Mouse (Mus musculus): Measurements from ENCODE around the gene Capza1.
"Not testable (repeated sequence)": the region's sequence is repeated elsewhere in the genome, so short reads cannot be mapped to it uniquely, and the experiment has no call there.

Capza1 gene

GRCm38 (mm10) chr3:104817481-104817990 lies 46.8 kb downstream of the Capza1 start:
- peak; percentile 58 to 66 for DNase-seq (ENCODE audit: low spot score in 2 of 2)

GRCm38 (mm10) chr3:104816130-104816529 lies 48.2 kb downstream of the Capza1 start:
- no peak for DNase-seq (ENCODE audit: low spot score in 2 of 2)

GRCm38 (mm10) chr3:104815346-104815745 lies 49.0 kb downstream of the Capza1 start:
- DNase-seq (ENCODE audit: low spot score in 2 of 2), result no peak

GRCm38 (mm10) chr3:104814746-104815145 lies 49.6 kb downstream of the Capza1 start:
- no peak for DNase-seq (ENCODE audit: low spot score in 2 of 2)

- not testable (repeated sequence) for DNase-seq (ENCODE audit: low spot score in 2 of 2)
Measured at GRCm38 (mm10) chr3:104813227-104813626, 51.1 kb downstream of the Capza1 start.

DNA sequence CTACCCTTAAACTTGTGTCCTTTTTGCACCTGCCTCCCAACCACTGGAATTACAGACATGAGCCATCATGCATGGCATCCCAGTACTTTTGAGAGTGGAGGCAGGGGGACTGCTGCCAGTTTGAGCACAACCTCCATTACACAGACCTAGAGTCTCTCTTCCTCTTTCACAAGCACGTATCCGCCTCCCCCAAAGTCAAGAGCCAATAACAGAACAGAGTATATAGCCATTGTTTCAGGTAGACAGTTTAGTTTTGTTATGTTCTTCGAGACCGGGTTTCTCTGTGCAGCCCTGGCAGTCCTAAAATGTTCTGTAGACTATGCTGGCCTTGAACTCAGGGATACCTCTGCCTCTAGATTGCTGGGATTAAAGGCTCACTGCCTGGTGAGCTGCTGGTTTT lies 52.1 kb downstream of the Capza1 start:
- no peak for DNase-seq (ENCODE audit: low spot score in 2 of 2)

DNA sequence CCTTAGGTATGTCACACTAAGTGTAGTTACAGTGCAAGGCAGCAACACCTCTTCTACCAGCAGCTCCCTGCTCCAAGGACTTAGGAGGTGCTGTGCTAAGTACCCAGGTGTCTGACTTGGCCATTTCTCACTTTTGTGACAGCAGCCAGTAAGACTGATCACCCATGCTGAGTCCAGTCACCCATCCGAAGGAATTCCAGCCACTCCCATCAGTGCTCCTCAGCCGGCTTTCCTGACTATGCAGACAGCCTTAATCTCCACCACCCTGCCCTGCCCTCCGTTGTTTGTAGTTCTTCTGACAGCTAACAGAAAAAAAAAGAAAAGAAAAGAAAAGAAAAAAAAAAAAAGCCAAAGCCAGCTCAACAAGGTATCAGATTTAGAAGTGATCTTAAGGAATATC lies 52.6 kb downstream of the Capza1 start:
- DNase-seq (ENCODE audit: low spot score in 2 of 2), result no peak

DNA sequence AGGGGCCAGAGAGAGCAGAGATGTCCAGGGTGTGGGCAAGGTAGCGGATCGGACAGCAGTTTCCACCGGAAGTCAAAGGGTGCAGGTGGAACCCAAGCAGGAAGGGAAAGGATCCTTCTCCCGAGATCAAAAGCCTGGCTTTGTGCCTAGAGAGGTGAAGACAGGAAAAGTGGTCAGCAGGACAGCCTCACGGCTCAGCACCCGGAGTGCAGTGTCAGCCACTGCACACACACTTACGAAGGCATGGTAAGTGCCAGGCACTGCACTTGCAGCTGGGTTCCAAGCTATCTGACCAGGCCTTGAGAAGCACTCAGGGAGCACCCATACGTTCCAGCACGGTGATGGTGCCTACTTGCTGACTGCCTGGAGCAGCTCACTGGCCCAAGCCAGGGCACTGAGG lies 58.8 kb downstream of the Capza1 start:
- no peak for DNase-seq (ENCODE audit: low spot score in 2 of 2)

DNA sequence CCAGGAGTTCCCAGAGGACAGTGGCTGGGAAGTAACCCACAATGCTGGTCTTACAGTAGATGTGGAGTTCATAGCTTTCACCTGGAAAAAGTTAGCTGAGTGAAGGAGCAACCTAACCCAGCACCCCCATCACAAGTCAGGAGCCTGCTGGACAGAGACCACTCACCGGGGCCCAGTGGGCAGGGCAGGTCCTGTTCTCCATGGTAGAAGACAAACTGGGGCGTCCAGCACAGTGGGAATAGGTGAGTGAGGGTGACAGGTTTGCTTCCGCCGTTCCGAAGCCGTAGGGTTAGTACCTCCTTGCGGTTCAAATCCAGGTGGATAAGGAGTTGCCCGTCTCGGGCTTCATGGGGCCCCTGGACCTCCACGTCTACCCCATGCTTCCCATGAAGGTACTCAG lies 60.0 kb downstream of the Capza1 start:
- DNase-seq (ENCODE audit: low spot score in 2 of 2), result no peak

GRCm38 (mm10) chr3:104801481-104801880 lies 62.8 kb downstream of the Capza1 start:
- DNase-seq (ENCODE audit: low spot score in 2 of 2), result no peak

DNA sequence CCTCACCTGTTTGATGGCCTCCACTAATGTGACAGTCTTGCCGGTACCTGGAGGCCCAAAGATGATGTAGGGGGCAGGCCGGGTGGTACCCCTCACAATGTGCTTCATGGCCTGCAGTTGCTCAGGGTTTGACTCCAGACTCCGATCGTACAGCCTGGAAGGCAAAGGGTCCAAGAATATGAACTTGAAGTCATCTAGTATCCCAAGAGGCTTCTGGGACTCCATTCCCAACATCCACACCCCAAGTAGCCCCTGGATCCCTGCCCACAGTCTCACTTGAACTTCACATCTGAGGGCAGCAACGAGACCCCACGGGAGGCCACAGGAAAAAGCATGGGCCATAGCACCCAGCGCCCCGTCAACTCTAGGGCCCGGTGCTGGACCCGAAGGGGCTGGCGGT lies 63.6 kb downstream of the Capza1 start:
- DNase-seq (ENCODE audit: low spot score in 2 of 2), result no peak

- DNase-seq (ENCODE audit: low spot score in 2 of 2), result no peak
Measured at GRCm38 (mm10) chr3:104796430-104797082, 67.7 kb downstream of the Capza1 start.

- no peak for DNase-seq (ENCODE audit: low spot score in 2 of 2)
Measured at GRCm38 (mm10) chr3:104795661-104796340, 68.5 kb downstream of the Capza1 start.

GRCm38 (mm10) chr3:104794953-104795470 lies 69.3 kb downstream of the Capza1 start:
- DNase-seq (ENCODE audit: low spot score in 2 of 2), result no peak

- peak in 1 of 2 experiments; percentile 74 for DNase-seq (ENCODE audit: low spot score in 2 of 2)
Measured at GRCm38 (mm10) chr3:104793871-104794828, 70.2 kb downstream of the Capza1 start.

- DNase-seq (ENCODE audit: low spot score in 2 of 2), result no peak
Measured at GRCm38 (mm10) chr3:104792360-104793270, 71.7 kb downstream of the Capza1 start.

- no peak for DNase-seq (ENCODE audit: low spot score in 2 of 2)
Measured at GRCm38 (mm10) chr3:104791671-104792070, 72.6 kb downstream of the Capza1 start.

DNA sequence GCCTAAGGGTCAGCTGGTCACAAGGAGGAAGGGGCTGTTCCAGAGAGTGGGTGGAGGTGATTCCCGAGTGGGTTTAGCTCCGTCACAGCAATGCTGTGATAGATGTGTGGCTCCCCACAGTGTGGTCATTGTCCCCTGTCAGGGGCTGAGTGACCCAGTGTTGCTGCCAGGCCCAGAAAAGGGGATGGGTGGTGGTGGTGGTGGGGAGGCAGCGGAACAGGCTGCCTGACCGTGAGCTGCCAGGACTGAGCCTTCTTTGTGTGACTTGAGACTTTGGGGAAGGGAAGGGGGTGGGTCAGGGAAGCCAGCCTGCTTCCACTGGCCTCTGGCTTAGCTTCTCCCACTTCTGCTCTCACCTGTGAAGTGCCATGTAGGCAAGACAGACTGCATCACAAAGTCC lies 73.3 kb downstream of the Capza1 start:
- DNase-seq (ENCODE audit: low spot score in 2 of 2), result no peak

DNA sequence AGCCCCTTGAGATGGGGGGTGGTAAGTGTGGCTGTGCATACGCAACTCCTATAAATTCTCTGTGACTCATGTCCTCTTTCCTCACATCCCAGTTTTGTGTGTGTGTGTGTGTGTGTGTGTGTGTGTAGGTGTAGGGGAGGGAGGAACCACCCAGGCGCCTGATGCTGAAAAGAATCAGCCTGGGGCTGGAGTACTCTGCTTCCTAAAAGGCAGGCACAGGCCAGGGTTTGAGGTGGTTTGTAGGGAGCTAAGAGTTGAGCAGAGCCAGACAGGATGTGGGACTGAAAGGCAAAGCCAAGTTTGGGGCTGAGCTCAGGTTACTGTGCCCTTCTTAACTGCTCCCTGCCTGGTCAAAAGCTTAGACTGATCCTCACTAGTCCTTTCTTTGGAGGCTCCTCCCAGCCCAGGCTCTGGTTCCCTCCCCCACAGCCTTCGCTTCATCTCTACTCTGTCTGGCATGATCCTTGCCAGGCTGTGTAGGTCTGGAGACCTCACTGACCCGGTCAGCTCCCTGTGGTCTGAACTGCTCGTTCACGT lies 73.8 kb downstream of the Capza1 start:
- DNase-seq (ENCODE audit: low spot score in 2 of 2), result no peak

DNA sequence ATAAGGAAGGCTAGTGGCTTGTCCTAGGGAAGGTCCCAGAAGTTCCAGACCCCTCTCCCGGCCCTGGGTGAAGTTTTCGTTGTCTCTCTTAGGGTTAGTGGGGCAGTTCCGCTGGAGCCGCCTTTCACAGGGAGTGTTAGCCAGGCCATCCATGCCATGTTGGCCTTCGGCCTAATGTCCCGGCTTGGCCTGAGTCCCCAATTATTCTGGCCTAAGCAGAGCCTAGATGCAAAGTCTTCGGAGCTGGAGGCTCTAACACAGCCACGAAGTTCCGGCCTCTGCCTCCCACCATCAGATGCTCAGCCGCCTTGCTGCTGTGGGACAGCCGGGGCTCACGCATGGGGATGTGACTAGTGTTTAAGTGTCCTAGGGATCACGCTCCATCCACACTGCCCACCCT lies 74.5 kb downstream of the Capza1 start:
- no peak for DNase-seq (ENCODE audit: low spot score in 2 of 2)

GRCm38 (mm10) chr3:104789312-104789605 lies 75.0 kb downstream of the Capza1 start:
- DNase-seq (ENCODE audit: low spot score in 2 of 2), result no peak

Data from spleen, postnatal 10 days (tissue).